Mouse (Mus musculus) hindbrain, embryonic 11.5 days (tissue): ENCODE results near the gene Hps1. TPM values are rescaled to one million over a fixed set of nuclear protein-coding genes. Genes with fewer than 3 reads are reported as not detected.

Source experiments
- ATAC-seq: fragments of 200-750 bp; cut with Nextera tagmentation; 2 replicates; pipeline ENCODE4 v1.8.0; 2017; ENCODE audit warnings: mild to moderate bottlenecking, moderate TSS enrichment, moderate library complexity; ENCODE audit not compliant: low FRiP score
- DNase-seq: peaks from one replicate; pipeline ENCODE4 v3.0.0-alpha.2; 2015; ENCODE audit warnings: low spot score
- H3K27ac ChIP-seq: fragments of 300-500 bp; sonication (generic); 2 replicates; pipeline ENCODE4 v1.5.1; 2014; ENCODE audit warnings: mild to moderate bottlenecking, low read depth, low read length
- H3K27me3 ChIP-seq: fragments of 300-500 bp; sonication (generic); 2 replicates; pipeline ENCODE4 v1.6.1; 2014; ENCODE audit warnings: mild to moderate bottlenecking, low read length, moderate library complexity, mixed read lengths; ENCODE audit not compliant: control insufficient read depth, insufficient read depth
- H3K36me3 ChIP-seq: fragments of 300-500 bp; sonication (generic); 2 replicates; pipeline ENCODE4 v1.6.1; 2014; ENCODE audit warnings: mild to moderate bottlenecking, low read length, moderate library complexity, mixed read lengths; ENCODE audit not compliant: control insufficient read depth, insufficient read depth
- H3K4me1 ChIP-seq: fragments of 300-500 bp; sonication (generic); replicated peaks from 2 replicates; pipeline ENCODE4 v1.6.1; 2014; ENCODE audit warnings: low read length, mixed read lengths; ENCODE audit not compliant: control insufficient read depth, insufficient read depth
- H3K4me2 ChIP-seq: fragments of 300-500 bp; sonication (generic); replicated peaks from 2 replicates; pipeline ENCODE4 v1.6.1; 2014; ENCODE audit warnings: mild to moderate bottlenecking, low read depth, low read length
- H3K4me3 ChIP-seq: fragments of 300-500 bp; sonication (generic); 2 replicates; pipeline ENCODE4 v1.5.1; 2014; ENCODE audit warnings: low read depth, low read length
- H3K9ac ChIP-seq: fragments of 300-500 bp; sonication (generic); 2 replicates; pipeline ENCODE4 v1.6.1; 2014; ENCODE audit warnings: low read depth, low read length
- H3K9me3 ChIP-seq: fragments of 300-500 bp; sonication (generic); 2 replicates; pipeline ENCODE4 v1.6.1; 2016; ENCODE audit warnings: low read length; ENCODE audit not compliant: control insufficient read depth
- WGBS: fragments of 180-500 bp; shearing (Covaris S2); extraction: QIAGEN DNeasy Blood & Tissue Kit; methylation state at CpG from one replicate; pipeline ENCODE4 v1.1.7; 2014; 5-methylcytosine and 5-hydroxymethylcytosine counted together
- polyA plus RNA-seq: library from polyadenylated mRNA; unstranded; fragments of >200 nt; fragmentation: Nextera tagmentation; extraction: Ambion mirVana; gene quantifications from 2 replicates; pipeline ENCODE4 v1.2.1, GENCODE M21; 2014

The Hps1 gene
- polyA plus RNA-seq, 1 experiment from 2014 or later = 9.7 TPM

GRCm38 (mm10) chr19:42739734-42740133 is 40.0 kb downstream of the Hps1 start:
- no peak overlapping the region for H3K4me3 ChIP-seq
- no peak overlapping the region for H3K27ac ChIP-seq
- 88% methylated on average over 6 of the region's 6 CpGs for WGBS
- no peak overlapping the region for H3K9ac ChIP-seq
- ATAC-seq (no peak), DNase-seq (no peak)
- no peaks in the 10 kb centered on the region; the same call in 1 of the 2 replicates for H3K4me1 ChIP-seq
- H3K27me3 ChIP-seq = no peaks in the 10 kb centered on the region
- H3K9me3 ChIP-seq = no peaks in the 10 kb centered on the region
- no peaks in the 10 kb centered on the region for H3K36me3 ChIP-seq
- H3K4me2 ChIP-seq = no peak overlapping the region

- WGBS = 70% methylated on average over 9 of the region's 9 CpGs
- DNase-seq = no peak
- no peak overlapping the region for H3K9ac ChIP-seq
- ATAC-seq = no peak
- H3K4me3 ChIP-seq = no peak overlapping the region
- no peak overlapping the region for H3K4me2 ChIP-seq
- H3K4me1 ChIP-seq = no peaks in the 10 kb centered on the region
- H3K9me3 ChIP-seq = no peaks in the 10 kb centered on the region
- H3K27me3 ChIP-seq = no peaks in the 10 kb centered on the region
- no peak overlapping the region for H3K27ac ChIP-seq
- H3K36me3 ChIP-seq = no peaks in the 10 kb centered on the region
Observed at GRCm38 (mm10) chr19:42737753-42738152, 42.0 kb downstream of the Hps1 start.

GRCm38 (mm10) chr19:42734982-42735381 is 44.8 kb downstream of the Hps1 start:
- Histone ChIP-seq H3K36me3 (no peaks in the 10 kb centered on the region), H3K4me1 (no peaks in the 10 kb centered on the region), H3K27ac (no peak overlapping the region), H3K9me3 (no peaks in the 10 kb centered on the region), H3K4me2 (no peak overlapping the region), H3K27me3 (no peaks in the 10 kb centered on the region), H3K4me3 (no peak overlapping the region), H3K9ac (no peak overlapping the region)
- no peak for DNase-seq
- 90% methylated on average over 5 of the region's 5 CpGs for WGBS
- ATAC-seq = no peak

- WGBS = 90% methylated on average over 4 of the region's 4 CpGs
- DNase-seq (no peak), ATAC-seq (no peak)
- Histone ChIP-seq H3K36me3 (no peaks in the 10 kb centered on the region), H3K4me2 (no peak overlapping the region), H3K4me1 (no peaks in the 10 kb centered on the region), H3K9ac (no peak overlapping the region), H3K27ac (no peak overlapping the region), H3K27me3 (no peaks in the 10 kb centered on the region), H3K4me3 (no peak overlapping the region), H3K9me3 (no peaks in the 10 kb centered on the region)
Observed at GRCm38 (mm10) chr19:42727424-42727823, 52.4 kb downstream of the Hps1 start.

- Histone ChIP-seq H3K4me2 (no peak overlapping the region), H3K36me3 (no peaks in the 10 kb centered on the region), H3K9me3 (no peaks in the 10 kb centered on the region), H3K27me3 (no peaks in the 10 kb centered on the region), H3K4me1 (no peaks in the 10 kb centered on the region), H3K27ac (no peak overlapping the region), H3K4me3 (no peak overlapping the region), H3K9ac (no peak overlapping the region)
- no peak for DNase-seq
- 84% methylated on average over 10 of the region's 10 CpGs for WGBS
- no peak for ATAC-seq
Observed at GRCm38 (mm10) chr19:42726766-42727165, 53.0 kb downstream of the Hps1 start.

- no peaks in the 10 kb centered on the region for H3K4me1 ChIP-seq
- H3K4me2 ChIP-seq = no peak overlapping the region
- H3K27ac ChIP-seq = no peak overlapping the region
- H3K9ac ChIP-seq = no peak overlapping the region
- H3K9me3 ChIP-seq = no peaks in the 10 kb centered on the region
- H3K27me3 ChIP-seq = no peaks in the 10 kb centered on the region
- DNase-seq (no peak), ATAC-seq (no peak)
- H3K4me3 ChIP-seq = no peak overlapping the region
- WGBS = 93% methylated on average over 3 of the region's 3 CpGs
- H3K36me3 ChIP-seq = no peaks in the 10 kb centered on the region
Observed at GRCm38 (mm10) chr19:42725973-42726350, 53.8 kb downstream of the Hps1 start.

GRCm38 (mm10) chr19:42725056-42725972 is 54.5 kb downstream of the Hps1 start:
- Histone ChIP-seq H3K4me3 (no peak overlapping the region), H3K4me2 (no peak overlapping the region), H3K4me1 (no peaks in the 10 kb centered on the region), H3K9ac (no peak overlapping the region), H3K27ac (no peak overlapping the region), H3K9me3 (no peaks in the 10 kb centered on the region), H3K27me3 (no peaks in the 10 kb centered on the region), H3K36me3 (no peaks in the 10 kb centered on the region)
- DNase-seq = no peak
- ATAC-seq = no peak
- 79% methylated on average over 16 of the region's 16 CpGs for WGBS

- 80% methylated on average over 6 of the region's 6 CpGs for WGBS
- H3K9me3 ChIP-seq = no peaks in the 10 kb centered on the region
- no peaks in the 10 kb centered on the region for H3K4me1 ChIP-seq
- no peak overlapping the region for H3K9ac ChIP-seq
- no peak for DNase-seq
- no peaks in the 10 kb centered on the region for H3K36me3 ChIP-seq
- H3K4me3 ChIP-seq = no peak overlapping the region
- H3K4me2 ChIP-seq = no peak overlapping the region
- H3K27ac ChIP-seq = no peak overlapping the region
- no peaks in the 10 kb centered on the region for H3K27me3 ChIP-seq
- no peak for ATAC-seq
Observed at GRCm38 (mm10) chr19:42723302-42723701, 56.5 kb downstream of the Hps1 start.

- Histone ChIP-seq H3K4me1 (no peaks in the 10 kb centered on the region), H3K4me2 (no peak overlapping the region), H3K9me3 (no peaks in the 10 kb centered on the region), H3K4me3 (no peak overlapping the region), H3K27me3 (no peaks in the 10 kb centered on the region), H3K36me3 (no peaks in the 10 kb centered on the region), H3K27ac (no peak overlapping the region), H3K9ac (no peak overlapping the region)
- ATAC-seq (no peak), DNase-seq (no peak)
- WGBS = 77% methylated on average over 2 of the region's 2 CpGs
Observed at GRCm38 (mm10) chr19:42722500-42722899, 57.3 kb downstream of the Hps1 start.
